In genomic region chr9:42652756-42653155, GRCm38 (mm10) we compare ENCODE assay signal across 9 mouse cellular contexts.
DNase-seq lines count a peak whose midpoint lies in the region; ATAC-seq and TF ChIP-seq lines count a peak whose summit lies in the region.
"Had no signal": no experiment of that assay in that cellular context is flagged by ENCODE, and none has a peak within 500 bp of the region (broad histone marks: within the 10 kb centered on the region; RNA-seq: fewer than 3 reads in every experiment).

No protein-coding gene starts in this region.

- H3K4me3 ChIP-seq in heart, adult 2 months, result no peak overlapping the region
- H3K4me3 ChIP-seq in limb, embryonic 11.5 days (ENCODE audit: low read depth, low read length), result no peak overlapping the region

- no peak for TF ChIP-seq CTCF in heart, adult 2 months (IDR thresholded peaks at IDR 0.05)

- no peak overlapping the region for H3K27ac ChIP-seq in heart, adult 2 months
- H3K27ac ChIP-seq in limb, embryonic 11.5 days (replicated peaks; ENCODE audit: low read depth, low read length), result no peak overlapping the region

- no peaks in the 10 kb centered on the region for H3K79me2 ChIP-seq in heart, adult 2 months (replicated peaks; ENCODE audit: control insufficient read depth, insufficient read depth, low read length)

- no peak overlapping the region for H3K9ac ChIP-seq in heart, adult 2 months (ENCODE audit: low read depth, low read length)
- H3K9ac ChIP-seq in limb, embryonic 11.5 days (ENCODE audit: low read length), result no peak overlapping the region

- H3K4me2 ChIP-seq in limb, embryonic 11.5 days (ENCODE audit: low read depth, severe bottlenecking), result no peak overlapping the region

- no peak for ATAC-seq in limb, embryonic 11.5 days (ENCODE audit: insufficient number of reproducible peaks, low FRiP score, low TSS enrichment, low read depth)
- ATAC-seq: Patski had no signal

- H3K27me3 ChIP-seq in heart, adult 2 months (ENCODE audit: control insufficient read depth, insufficient read depth, low read length), result no peaks in the 10 kb centered on the region
- no peaks in the 10 kb centered on the region for H3K27me3 ChIP-seq in limb, embryonic 11.5 days (ENCODE audit: control insufficient read depth, insufficient read depth, low read length)

- TF ChIP-seq EP300 in heart, adult 2 months (IDR thresholded peaks at IDR 0.05; ENCODE audit: insufficient read depth, low read depth, low read length), result no peak

- intact Hi-C loops in heart, adult 2 months (cut with DNase I), result no loop called here

- 85% methylated on average over 2 of the region's 2 CpGs for WGBS in heart, adult 2 months
- 81% methylated on average over 2 of the region's 2 CpGs for WGBS in limb, embryonic 11.5 days

- H3K36me3 ChIP-seq in heart, adult 2 months (ENCODE audit: control insufficient read depth, insufficient read depth, low read length), result no peaks in the 10 kb centered on the region
- no peaks in the 10 kb centered on the region for H3K36me3 ChIP-seq in limb, embryonic 11.5 days (ENCODE audit: control insufficient read depth, insufficient read depth, low read length)

- H3K9me3 ChIP-seq in limb, embryonic 11.5 days (ENCODE audit: control insufficient read depth, low read length), result no peaks in the 10 kb centered on the region

- peak; percentile 3 for DNase-seq in heart, adult 8-10 months (ENCODE audit: low spot score)
- DNase-seq in heart, adult 2 months, result no peak
- DNase-seq in 416B (ENCODE audit: low read depth) (peak; percentile 48), MN1 (ENCODE audit: low spot score) (no peak)
- peak; percentile 45 to 70 for DNase-seq in adrenal gland, postnatal 36 days
- DNase-seq in limb, embryonic 11.5 days (ENCODE audit: low spot score), result peak; percentile 83
- no peak for DNase-seq in right cerebral cortex, adult 18-20 months
- DNase-seq in cerebellum, adult 11-12 months, result no peak

- TF ChIP-seq POLR2A in heart, adult 2 months (IDR thresholded peaks at IDR 0.05; ENCODE audit: insufficient read depth, low read depth, low read length), result no peak

- no peaks in the 10 kb centered on the region for H3K4me1 ChIP-seq in heart, adult 2 months (ENCODE audit: control insufficient read depth, insufficient read depth, low read length)
- H3K4me1 ChIP-seq in limb, embryonic 11.5 days (ENCODE audit: control insufficient read depth, insufficient read depth, low read length), result no peaks in the 10 kb centered on the region

Comparison
In these comparisons a context has a peak if more than half of its experiments do, and no peak if none do; other contexts are left out.
1. DNase-seq: peak in heart, adult 8-10 months (single experiment), 416B (single experiment), adrenal gland, postnatal 36 days (2 of 2) and limb, embryonic 11.5 days (single experiment); none in heart, adult 2 months (0 of 2), right cerebral cortex, adult 18-20 months (single experiment), cerebellum, adult 11-12 months (single experiment) and MN1 (single experiment).